Mouse (Mus musculus) cerebellum, adult 2 months (tissue): ENCODE results near the gene Itprid1. TPM values are rescaled to one million over a fixed set of nuclear protein-coding genes. Genes with fewer than 3 reads are reported as not detected.

Source experiments
- DNase-seq, 2 experiments: peaks; one replicate each; pipeline ENCODE4 v3.0.0; 2021
- H3K27ac ChIP-seq: fragments of 200-500 bp; 2 replicates; pipeline ENCODE4 v1.5.1; 2012; ENCODE audit warnings: low read length, control low read depth, inconsistent platforms; ENCODE audit not compliant: insufficient read depth
- H3K27me3 ChIP-seq: fragments of 200-500 bp; 2 replicates; pipeline ENCODE4 v1.6.1; 2012; ENCODE audit warnings: inconsistent platforms, mild to moderate bottlenecking, low read length, moderate library complexity; ENCODE audit not compliant: control insufficient read depth, insufficient read depth
- H3K4me1 ChIP-seq: fragments of 200-500 bp; 2 replicates; pipeline ENCODE4 v1.6.1; 2011; ENCODE audit warnings: low read length; ENCODE audit not compliant: control insufficient read depth, insufficient read depth
- H3K4me3 ChIP-seq: fragments of 200-500 bp; replicated peaks from 2 replicates; pipeline ENCODE3; 2011; ENCODE audit warnings: mild to moderate bottlenecking, low read depth, low read length, control low read depth; ENCODE audit not compliant: insufficient read depth
- CTCF ChIP-seq: fragments of 200-500 bp; IDR thresholded peaks from 2 replicates; pipeline ENCODE4 v1.5.1; 2011; ENCODE audit warnings: low read depth, mild to moderate bottlenecking, control low read depth, low read length, moderate library complexity, borderline replicate concordance; ENCODE audit not compliant: insufficient read depth
- POLR2A ChIP-seq: fragments of 200-500 bp; IDR thresholded peaks from 2 replicates; pipeline ENCODE4 v1.6.1; 2011; ENCODE audit warnings: low read length, control low read depth, borderline replicate concordance; ENCODE audit not compliant: insufficient read depth
- WGBS: fragments of 180-500 bp; shearing (Covaris S2); methylation state at CpG from one replicate; pipeline ENCODE4 v1.1.7; 2018; 5-methylcytosine and 5-hydroxymethylcytosine counted together
- polyA plus RNA-seq: library from polyadenylated mRNA; depleted of rRNA; stranded (reverse); fragments of >200 nt; gene quantifications from 2 replicates; pipeline ENCODE4 v1.2.3, GENCODE M21; 2012

The Itprid1 gene
- polyA plus RNA-seq, 1 experiment: not detected

GRCm38 (mm10) chr6:55902329-55902605 lies 65.6 kb downstream of the Itprid1 start:
- Histone ChIP-seq H3K27me3 (no peaks in the 10 kb centered on the region), H3K4me1 (no peaks in the 10 kb centered on the region), H3K4me3 (no peak overlapping the region), H3K27ac (no peak overlapping the region)
- no peak for TF ChIP-seq CTCF
- TF ChIP-seq POLR2A: no peak
- WGBS: 83% methylated on average over 1 of the region's 1 CpGs
- no peak for DNase-seq

DNA sequence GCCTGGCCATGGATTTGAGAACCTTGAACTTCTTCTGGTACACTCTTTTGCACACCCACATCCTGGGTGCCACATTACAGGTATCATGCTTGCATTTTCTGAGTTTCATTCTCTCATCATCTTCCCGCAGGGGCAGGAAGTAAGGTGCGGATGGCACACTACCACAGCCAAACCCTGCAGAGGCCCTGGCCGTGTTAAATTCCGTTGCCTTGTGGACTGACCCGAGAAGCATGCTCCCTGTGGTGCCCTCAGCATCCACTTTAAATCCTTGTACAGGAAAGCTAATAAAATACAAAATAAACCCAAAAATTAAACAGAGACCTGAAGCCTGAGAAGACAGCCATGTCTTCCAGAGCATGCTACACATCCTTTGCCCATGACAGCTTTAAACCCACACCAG lies 82.5 kb downstream of the Itprid1 start:
- Histone ChIP-seq H3K4me1 (0 out of 2 replicates have a peak, but pooled peaks cover 2% of the 10 kb centered on the region), H3K4me3 (no peak overlapping the region), H3K27me3 (no peaks in the 10 kb centered on the region), H3K27ac (no peak overlapping the region)
- TF ChIP-seq CTCF: no peak
- TF ChIP-seq POLR2A: no peak
- peak; percentile 50 to 71 for DNase-seq
- WGBS: 42% methylated on average over 5 of the region's 5 CpGs

DNA sequence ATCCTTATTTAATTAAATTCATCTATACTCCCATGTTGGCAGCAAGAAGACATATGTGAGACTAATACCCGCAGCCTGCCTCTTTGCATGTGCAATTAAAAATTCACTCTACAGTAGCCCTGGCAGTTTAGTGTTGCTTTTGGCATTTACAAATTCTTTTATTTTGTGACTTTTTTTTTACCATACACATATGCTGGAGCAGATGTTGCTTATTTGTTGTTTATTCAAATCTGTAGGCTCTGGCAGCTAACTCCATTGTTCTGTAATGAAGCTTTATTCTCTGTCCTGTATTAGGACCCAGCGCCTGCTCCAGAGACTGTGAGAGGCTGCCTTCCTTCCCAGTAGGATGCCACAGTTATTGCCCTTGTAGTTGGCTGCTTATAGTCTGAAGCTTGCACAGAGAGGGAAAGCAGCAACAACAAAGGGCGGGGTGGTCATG lies 83.6 kb downstream of the Itprid1 start:
- peak in 1 of 2 experiments; percentile 3 for DNase-seq
- Histone ChIP-seq H3K4me1 (0 out of 2 replicates have a peak, but pooled peaks cover 2% of the 10 kb centered on the region), H3K4me3 (no peak overlapping the region), H3K27me3 (no peaks in the 10 kb centered on the region), H3K27ac (no peak overlapping the region)
- 57% methylated on average over 3 of the region's 3 CpGs for WGBS
- TF ChIP-seq POLR2A: no peak
- TF ChIP-seq CTCF: no peak

DNA sequence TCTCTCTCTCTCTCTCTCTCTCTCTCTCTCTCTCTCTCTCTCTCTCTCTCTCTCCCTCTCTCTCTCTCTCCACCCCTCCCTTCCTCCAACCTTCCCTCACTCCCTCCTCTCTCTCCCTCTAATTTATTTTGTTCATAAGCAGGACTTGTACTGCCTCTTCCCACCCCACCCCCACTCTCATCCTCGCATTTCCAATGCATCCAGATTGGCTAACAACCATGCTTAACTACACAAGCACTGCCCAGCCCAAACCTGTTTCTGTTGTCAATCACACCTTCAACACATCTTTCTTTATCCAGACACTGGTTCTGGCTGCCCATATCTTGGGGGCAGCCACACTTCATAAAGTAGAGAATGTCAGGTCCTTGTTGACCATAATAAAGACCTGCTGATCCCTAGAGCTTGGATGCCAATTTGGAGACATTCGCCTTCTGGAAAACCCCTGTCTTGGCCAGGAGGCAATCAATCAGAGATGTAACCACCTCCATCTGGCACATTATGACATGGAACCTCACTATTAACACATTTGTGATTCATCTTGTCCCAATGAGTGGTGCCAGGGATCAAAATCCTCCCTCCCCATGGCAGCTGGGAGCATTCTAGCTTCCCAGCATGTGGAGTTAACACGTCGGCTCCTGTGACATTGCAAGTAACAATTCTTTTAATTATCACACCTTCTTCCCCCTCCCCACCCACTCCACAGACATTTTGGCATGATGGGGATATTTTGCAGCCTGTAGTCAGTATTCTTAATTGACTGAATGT lies 84.4 kb downstream of the Itprid1 start:
- Histone ChIP-seq H3K27me3 (no peaks in the 10 kb centered on the region), H3K4me3 (no peak overlapping the region), H3K27ac (no peak overlapping the region), H3K4me1 (0 out of 2 replicates have a peak, but pooled peaks cover 2% of the 10 kb centered on the region)
- no peak for TF ChIP-seq CTCF
- no peak for TF ChIP-seq POLR2A
- peak; percentile 16 to 37 for DNase-seq
- WGBS: 28% methylated on average over 4 of the region's 4 CpGs

- Histone ChIP-seq H3K4me3 (no peak overlapping the region), H3K27ac (no peak overlapping the region), H3K4me1 (no peaks in the 10 kb centered on the region), H3K27me3 (no peaks in the 10 kb centered on the region)
- DNase-seq: no peak
- TF ChIP-seq POLR2A (no peak), CTCF (no peak)
- 90% methylated on average over 1 of the region's 1 CpGs for WGBS
These were observed 108.0 kb downstream of the Itprid1 start for GRCm38 (mm10) chr6:55944709-55945108.

DNA sequence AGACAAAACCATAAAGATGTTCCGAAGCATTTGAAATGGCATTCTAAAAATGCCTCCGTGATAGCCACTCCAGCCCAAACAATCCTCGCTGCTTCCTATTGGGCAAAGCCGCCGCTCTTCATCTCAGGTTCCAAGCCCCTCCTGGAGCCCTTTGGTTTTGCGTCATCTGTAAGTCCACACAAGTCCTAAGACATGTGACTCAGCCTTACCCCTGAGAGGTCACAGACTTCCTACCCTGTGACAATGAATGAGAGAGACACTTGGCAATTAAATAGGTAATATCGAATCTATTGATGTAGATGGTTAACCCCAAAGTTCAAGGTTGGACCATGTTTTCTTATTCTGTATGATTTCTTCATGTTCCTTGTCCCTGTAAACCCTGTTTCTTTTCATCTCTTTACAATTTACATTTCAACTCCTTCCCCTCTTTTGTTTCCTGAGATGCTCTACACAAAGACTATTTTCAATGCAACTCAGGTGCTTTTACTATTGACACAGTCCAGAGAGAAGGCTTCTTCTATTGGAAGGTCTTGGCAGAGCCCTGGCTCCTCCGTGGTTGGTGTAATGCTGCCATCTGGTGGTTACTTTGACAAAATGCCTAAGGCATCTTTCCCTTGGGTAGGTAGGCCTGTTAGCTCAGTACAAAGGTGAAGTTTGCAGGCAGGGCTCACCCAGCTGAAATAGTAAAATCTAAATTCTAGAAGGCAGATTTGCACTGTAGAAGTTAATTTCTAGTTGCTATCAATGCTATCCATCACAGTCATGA lies 113.8 kb downstream of the Itprid1 start:
- no peaks in the 10 kb centered on the region for H3K27me3 ChIP-seq
- H3K27ac ChIP-seq: no peak overlapping the region
- TF ChIP-seq POLR2A (no peak), CTCF (peak; percentile 89)
- H3K4me1 ChIP-seq: no peaks in the 10 kb centered on the region
- 71% methylated on average over 8 of the region's 8 CpGs for WGBS
- peak; percentile 60 to 66 for DNase-seq
- H3K4me3 ChIP-seq: no peak overlapping the region

DNA sequence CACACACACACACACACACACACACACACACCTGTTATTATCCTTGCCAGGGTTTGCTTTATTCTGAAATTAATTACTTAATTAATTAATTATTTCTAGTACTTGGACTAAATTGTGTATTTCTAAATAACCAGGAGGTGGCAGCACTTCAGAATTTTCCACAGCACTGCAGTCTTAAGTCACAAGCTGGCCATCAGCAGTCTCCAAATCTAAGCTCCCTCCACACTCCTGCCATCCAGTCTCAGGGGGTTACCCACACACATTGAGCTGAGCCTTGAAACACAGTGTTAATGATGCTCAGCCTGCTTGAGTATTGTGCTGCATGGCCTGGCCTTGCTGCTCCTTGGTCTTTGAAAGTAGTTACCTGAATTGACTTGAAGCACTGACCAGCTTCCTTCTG lies 136.3 kb downstream of the Itprid1 start:
- H3K27ac ChIP-seq: no peak overlapping the region
- no peaks in the 10 kb centered on the region for H3K27me3 ChIP-seq
- DNase-seq: peak; percentile 19 to 43
- H3K4me1 ChIP-seq: no peaks in the 10 kb centered on the region
- TF ChIP-seq POLR2A (no peak), CTCF (peak; percentile 39; the same call in 1 of the 2 replicates)
- H3K4me3 ChIP-seq: no peak overlapping the region

DNA sequence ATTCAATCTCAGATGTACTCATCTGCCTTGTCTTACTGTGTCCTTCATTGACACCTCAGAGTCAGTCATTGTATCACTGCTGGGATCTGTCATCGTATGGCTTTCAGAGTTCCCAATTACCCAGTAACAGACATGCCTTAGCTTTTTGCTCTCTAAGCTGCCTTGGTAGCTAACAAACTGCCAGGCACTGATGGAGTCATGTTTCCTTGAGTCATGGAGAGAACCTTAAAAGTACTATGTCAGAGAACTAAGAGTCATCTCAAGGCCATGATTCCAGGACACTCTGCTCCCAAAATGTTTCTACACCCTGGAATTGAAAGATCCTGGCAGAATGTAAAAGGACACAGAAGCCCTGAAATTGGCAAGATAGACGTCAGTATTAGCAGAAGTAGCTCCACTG lies 143.1 kb downstream of the Itprid1 start:
- Histone ChIP-seq H3K27me3 (no peaks in the 10 kb centered on the region), H3K4me3 (no peak overlapping the region), H3K27ac (no peak overlapping the region), H3K4me1 (no peaks in the 10 kb centered on the region)
- WGBS: 74% methylated on average over 2 of the region's 2 CpGs
- no peak for DNase-seq
- no peak for TF ChIP-seq POLR2A
- no peak for TF ChIP-seq CTCF
